Mouse (Mus musculus): ENCODE data around the gene E130309D02Rik. TPM values are rescaled to one million over a fixed set of nuclear protein-coding genes. Genes with fewer than 3 reads are reported as not detected.

The E130309D02Rik gene
- 0.89 TPM for polyA plus RNA-seq (2014; fragmentation: Illumina TruSeq; extraction: RNeasy Lipid Tissue Mini Kit (QIAGEN cat#74804); ENCODE audit: low read depth, low replicate concordance)

DNA sequence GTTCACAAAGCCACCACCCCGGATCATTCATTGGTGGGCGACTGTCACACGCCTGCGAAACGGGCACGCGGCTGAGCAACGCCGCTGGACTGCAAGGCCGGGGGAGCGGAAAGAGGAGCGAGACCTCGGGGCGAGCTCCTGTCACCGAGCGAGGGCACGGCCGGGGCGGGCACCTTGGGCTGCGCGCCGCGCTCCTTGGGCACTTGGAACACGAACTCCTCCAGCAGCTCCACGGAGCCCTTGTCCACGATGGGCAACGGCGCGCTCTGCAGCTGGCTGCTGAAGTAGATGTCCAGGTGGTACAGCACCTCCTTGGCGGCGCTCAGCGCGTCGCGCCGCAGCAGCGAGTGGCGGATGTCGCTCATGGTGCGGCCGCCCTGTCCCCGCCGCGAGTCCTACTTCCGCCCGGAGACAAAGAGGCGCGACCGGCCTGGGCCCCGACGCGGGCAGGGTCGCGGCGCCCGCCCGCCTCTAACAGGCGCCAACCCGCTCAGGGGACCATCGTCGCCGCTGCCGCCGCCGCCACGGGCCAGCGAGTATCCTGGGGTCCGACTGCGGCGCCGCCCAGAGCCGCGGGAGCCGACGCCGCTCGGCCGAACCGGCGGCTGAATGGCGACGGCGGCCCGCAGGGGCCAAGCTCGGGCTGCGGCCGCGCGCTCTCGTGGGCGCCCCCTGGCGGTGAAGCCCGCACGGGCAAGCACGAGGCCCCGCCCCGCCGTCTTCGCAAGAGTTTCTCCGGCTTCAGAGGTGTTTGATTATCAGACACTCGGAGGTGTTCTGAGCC lies at the start of gene E130309D02Rik:
Gene E130309D02Rik, minus strand, starts transcription at position 631 of the 784 bp plus-strand sequence.

DNA sequence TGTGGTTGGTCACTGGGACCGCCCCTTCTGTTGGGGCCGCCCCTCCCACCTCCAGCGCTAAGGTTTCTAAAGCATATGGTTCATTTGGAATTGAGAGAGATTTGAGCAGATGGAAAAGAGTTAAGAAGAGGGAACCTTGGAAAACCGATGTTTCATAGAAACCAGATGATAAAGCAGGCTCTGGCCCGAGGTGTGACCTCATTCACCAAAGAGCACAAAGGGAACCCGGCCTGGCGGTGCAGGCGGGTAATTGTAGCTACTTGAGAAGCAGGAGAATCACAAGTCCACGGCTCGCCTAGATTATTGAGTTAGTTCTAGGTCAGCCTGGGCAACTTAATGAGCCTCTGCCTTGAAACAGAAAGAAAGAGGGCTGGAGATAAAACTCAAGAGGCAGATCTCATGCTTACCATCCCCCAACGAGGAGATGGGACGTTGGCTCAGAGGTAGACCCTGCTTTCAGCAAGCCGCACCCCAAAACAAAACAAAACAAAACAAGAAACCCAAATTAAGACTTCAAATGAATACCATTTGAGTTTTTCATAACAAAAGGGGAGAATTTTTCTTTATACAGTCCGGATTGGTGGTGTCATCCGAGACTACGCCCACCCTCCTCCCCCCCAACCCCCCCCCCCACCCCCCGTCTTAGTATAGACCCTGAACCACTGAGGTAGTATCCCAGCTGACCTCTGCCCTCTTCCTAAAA lies 41.7 kb upstream of the E130309D02Rik start, which contains the start of gene Grid2ip:
Gene Grid2ip, plus strand, starts transcription at position 653 of the 703 bp plus-strand sequence.

DNA sequence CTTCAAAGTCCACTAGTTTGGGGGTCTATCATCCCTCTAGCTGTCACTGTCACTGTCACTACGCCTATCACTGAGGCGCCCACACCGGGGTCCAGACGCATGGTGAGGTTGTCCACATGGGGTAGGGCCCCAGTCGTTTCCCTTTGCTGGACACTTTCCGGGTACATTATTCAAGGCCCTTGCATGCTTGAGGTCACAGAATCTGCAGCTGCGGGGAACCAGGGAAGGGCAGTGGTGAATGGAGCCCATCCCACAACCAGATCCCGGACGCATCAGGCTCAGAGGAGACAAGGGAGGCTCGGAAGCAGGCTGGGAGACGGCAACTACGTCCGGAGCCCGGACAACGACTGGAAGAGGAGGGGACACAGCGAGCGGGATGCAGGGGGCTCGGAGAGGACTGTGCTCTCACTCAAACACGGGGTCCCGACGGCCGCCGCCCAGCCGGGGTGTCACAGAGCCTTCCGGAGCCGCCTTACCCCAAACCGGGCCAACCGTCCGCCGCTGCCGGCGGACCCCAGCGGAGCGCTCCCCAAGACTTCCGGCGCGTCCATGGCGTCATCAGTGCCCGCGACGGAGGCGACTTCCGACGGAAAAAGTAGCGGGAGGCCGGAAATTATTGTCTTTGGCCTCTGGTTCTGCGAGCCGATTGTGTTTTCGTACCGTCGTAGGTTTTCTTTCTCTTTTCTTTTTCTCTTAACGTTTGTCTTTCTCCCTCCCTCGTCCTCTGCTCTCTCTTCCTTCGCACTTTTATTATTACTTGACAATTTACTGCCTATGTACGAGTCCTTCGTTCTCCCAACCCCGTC lies 13.7 kb upstream of the E130309D02Rik start, which contains the start of gene Zdhhc4:
Gene Zdhhc4, minus strand, starts transcription at position 567 of the 806 bp plus-strand sequence.

DNA sequence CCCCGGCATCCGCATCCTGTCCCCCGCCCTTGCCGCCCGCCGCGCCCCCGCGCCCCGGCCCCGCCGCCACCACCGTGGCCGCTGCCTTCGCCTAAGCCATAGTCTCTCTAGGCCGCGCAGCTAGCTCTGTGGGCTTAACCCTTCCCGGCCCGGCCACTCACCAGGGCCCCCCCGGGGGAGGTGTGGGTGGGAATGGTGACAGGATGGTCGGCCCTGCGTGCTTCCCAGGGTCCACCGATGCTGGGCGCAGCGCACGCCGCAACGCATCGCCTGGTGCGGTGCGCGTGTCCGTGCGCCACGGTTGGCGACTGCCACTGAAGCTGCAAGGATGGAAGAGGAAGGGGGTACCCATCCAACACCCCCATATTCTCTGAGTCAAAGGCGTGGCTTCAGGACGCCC lies 21.8 kb downstream of the E130309D02Rik start, which contains the start of gene Zfp853:
Gene Zfp853, minus strand, starts transcription at position 220 of the 400 bp plus-strand sequence.

DNA sequence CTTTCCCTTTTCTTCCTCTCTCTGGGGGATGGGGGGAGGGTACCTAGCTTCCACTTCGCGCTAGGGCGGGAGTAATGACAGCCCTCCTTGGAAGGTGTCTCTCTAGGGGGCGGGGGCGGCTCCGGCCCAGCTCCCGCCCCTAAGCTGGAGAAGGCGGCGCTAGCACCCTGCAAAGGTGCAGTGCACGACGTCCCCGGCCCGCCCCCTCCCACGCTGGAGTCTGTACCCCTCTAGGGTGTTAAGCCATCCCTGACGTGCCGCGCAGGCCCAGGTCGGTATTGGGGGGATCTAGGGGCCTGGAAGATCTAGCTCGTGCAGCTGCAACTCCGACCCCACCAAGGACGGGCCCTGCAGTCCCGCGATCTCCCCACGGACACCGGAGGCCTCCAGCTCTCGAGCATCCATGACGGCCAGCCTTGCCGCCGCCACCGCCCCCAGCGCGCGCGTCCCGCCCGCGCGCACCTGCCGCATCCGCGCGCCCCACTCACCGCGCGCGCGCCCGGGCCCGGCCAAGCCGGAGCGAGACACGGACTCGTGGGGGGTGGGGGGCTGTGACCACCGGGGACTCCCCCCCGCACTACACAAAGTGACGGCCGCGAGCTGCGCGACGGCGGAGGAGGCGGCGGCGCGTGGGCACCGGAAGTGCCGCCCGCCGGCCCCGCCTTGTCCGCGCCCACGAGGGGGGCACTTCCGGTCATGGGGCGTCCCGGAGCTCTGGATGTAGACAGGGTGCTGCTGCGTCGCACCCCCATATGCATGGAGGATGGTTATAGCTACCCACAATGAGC lies 45.6 kb downstream of the E130309D02Rik start, which contains the start of gene Zfp316:
Gene Zfp316, minus strand, starts transcription at position 660 of the 788 bp plus-strand sequence.

Other genes starting within 250 kb of the E130309D02Rik start
- 31.1 TPM for gene Rnf216, start 202.4 kb downstream of the E130309D02Rik start, polyA plus RNA-seq (2014; fragmentation: Illumina TruSeq; extraction: RNeasy Lipid Tissue Mini Kit (QIAGEN cat#74804); ENCODE audit: low read depth, low replicate concordance)
- not detected for gene Olfr718-ps1, start 167.8 kb downstream of the E130309D02Rik start, polyA plus RNA-seq (2014; fragmentation: Illumina TruSeq; extraction: RNeasy Lipid Tissue Mini Kit (QIAGEN cat#74804); ENCODE audit: low read depth, low replicate concordance)
- 6.1 TPM for gene Rbak, start 134.6 kb downstream of the E130309D02Rik start, polyA plus RNA-seq (2014; fragmentation: Illumina TruSeq; extraction: RNeasy Lipid Tissue Mini Kit (QIAGEN cat#74804); ENCODE audit: low read depth, low replicate concordance)
- gene Spdye4b, start 134.3 kb downstream of the E130309D02Rik start, polyA plus RNA-seq (2014; fragmentation: Illumina TruSeq; extraction: RNeasy Lipid Tissue Mini Kit (QIAGEN cat#74804); ENCODE audit: low read depth, low replicate concordance), result not detected
- gene Spdye4a, start 88.5 kb downstream of the E130309D02Rik start, polyA plus RNA-seq (2014; fragmentation: Illumina TruSeq; extraction: RNeasy Lipid Tissue Mini Kit (QIAGEN cat#74804); ENCODE audit: low read depth, low replicate concordance), result not detected
- gene Zfp12, start 80.2 kb downstream of the E130309D02Rik start, polyA plus RNA-seq (2014; fragmentation: Illumina TruSeq; extraction: RNeasy Lipid Tissue Mini Kit (QIAGEN cat#74804); ENCODE audit: low read depth, low replicate concordance), result 8.0 TPM
- 1.0 TPM for gene Zfp316, start 45.3 kb downstream of the E130309D02Rik start, polyA plus RNA-seq (2014; fragmentation: Illumina TruSeq; extraction: RNeasy Lipid Tissue Mini Kit (QIAGEN cat#74804); ENCODE audit: low read depth, low replicate concordance)
- not detected for gene Zfp853, start 21.7 kb downstream of the E130309D02Rik start, polyA plus RNA-seq (2014; fragmentation: Illumina TruSeq; extraction: RNeasy Lipid Tissue Mini Kit (QIAGEN cat#74804); ENCODE audit: low read depth, low replicate concordance)
- gene Zdhhc4, start 13.9 kb upstream of the E130309D02Rik start, polyA plus RNA-seq (2014; fragmentation: Illumina TruSeq; extraction: RNeasy Lipid Tissue Mini Kit (QIAGEN cat#74804); ENCODE audit: low read depth, low replicate concordance), result 10.8 TPM
- not detected for gene Grid2ip, start 42.0 kb upstream of the E130309D02Rik start, polyA plus RNA-seq (2014; fragmentation: Illumina TruSeq; extraction: RNeasy Lipid Tissue Mini Kit (QIAGEN cat#74804); ENCODE audit: low read depth, low replicate concordance)
- gene Kdelr2, start 88.5 kb upstream of the E130309D02Rik start, polyA plus RNA-seq (2014; fragmentation: Illumina TruSeq; extraction: RNeasy Lipid Tissue Mini Kit (QIAGEN cat#74804); ENCODE audit: low read depth, low replicate concordance), result 60.6 TPM
- gene Daglb, start 149.2 kb upstream of the E130309D02Rik start, polyA plus RNA-seq (2014; fragmentation: Illumina TruSeq; extraction: RNeasy Lipid Tissue Mini Kit (QIAGEN cat#74804); ENCODE audit: low read depth, low replicate concordance), result 0.53 TPM
- 348 TPM for gene Rac1, start 212.7 kb upstream of the E130309D02Rik start, polyA plus RNA-seq (2014; fragmentation: Illumina TruSeq; extraction: RNeasy Lipid Tissue Mini Kit (QIAGEN cat#74804); ENCODE audit: low read depth, low replicate concordance)

Measured in kidney, adult 10 weeks (tissue).